8 mouse cellular contexts compared by ENCODE assay signal in genomic region chr11:103101866-103102501, GRCm38 (mm10). TPM values are rescaled to one million over a fixed set of nuclear protein-coding genes. Genes with fewer than 3 reads are reported as not detected.
DNase-seq lines count a peak whose midpoint lies in the region; ATAC-seq and TF ChIP-seq lines count a peak whose summit lies in the region.

No protein-coding gene starts in this region.

- peak; percentile 91 for DNase-seq in MEL (ENCODE audit: low read depth, low spot score)
- peak; percentile 93 for DNase-seq in brain, adult 2 months (ENCODE audit: low read depth, low spot score)
- DNase-seq in kidney, postnatal 10 days: peak; percentile 82
- DNase-seq in urinary bladder, postnatal 36 days (ENCODE audit: low spot score in 2 of 2): peak; percentile 73 to 77

- peak overlapping the region; percentile 63 for H3K9ac ChIP-seq in MEL (ENCODE audit: control insufficient read depth, low read depth, low read length, poor library complexity, severe bottlenecking)
- peak overlapping the region; percentile 82 for H3K9ac ChIP-seq in heart, embryonic 13.5 days
- peak overlapping the region; percentile 54 for H3K9ac ChIP-seq in liver, embryonic 15.5 days
- peak overlapping the region; percentile 69 for H3K9ac ChIP-seq in neural tube, embryonic 13.5 days

- whole genome bisulfite sequencing in heart, embryonic 13.5 days: 2% methylated on average over 30 of the region's 30 CpGs
- 3% methylated on average over 30 of the region's 30 CpGs for WGBS in liver, embryonic 15.5 days (ENCODE audit: insufficient replicate concordance)
- 3% methylated on average over 30 of the region's 30 CpGs for WGBS in neural tube, embryonic 13.5 days

- H3K27ac ChIP-seq in MEL (ENCODE audit: control insufficient read depth, low read depth, low read length): peak overlapping the region; percentile 39
- H3K27ac ChIP-seq in heart, embryonic 13.5 days (replicated peaks): peak overlapping the region; percentile 41
- H3K27ac ChIP-seq in liver, embryonic 15.5 days (replicated peaks): peak overlapping the region; percentile 72
- H3K27ac ChIP-seq in neural tube, embryonic 13.5 days (replicated peaks): no peak overlapping the region

- TF ChIP-seq RAD21 in MEL (IDR thresholded peaks at IDR 0.05; ENCODE audit: low read depth, low read length): no peak

- H3K27me3 ChIP-seq in MEL (ENCODE audit: control insufficient read depth in 1 of 2, insufficient read depth in 2 of 2, low read length in 2 of 2): no peaks in the 10 kb centered on the region
- peaks cover 53% of the 10 kb centered on the region for H3K27me3 ChIP-seq in erythroblast, embryonic 14.5 days (ENCODE audit: control insufficient read depth)
- peaks cover 28% of the 10 kb centered on the region for H3K27me3 ChIP-seq in heart, embryonic 13.5 days (replicated peaks)
- peaks cover 53% of the 10 kb centered on the region for H3K27me3 ChIP-seq in liver, embryonic 15.5 days
- H3K27me3 ChIP-seq in neural tube, embryonic 13.5 days: peaks cover 63% of the 10 kb centered on the region

- peak overlapping the region; percentile 55 to 80 for H3K4me3 ChIP-seq in MEL (ENCODE audit: control insufficient read depth in 1 of 2, insufficient read depth in 1 of 2, low read depth in 2 of 2, low read length in 2 of 2)
- H3K4me3 ChIP-seq in erythroblast, embryonic 14.5 days (replicated peaks): peak overlapping the region; percentile 74
- peak overlapping the region; percentile 65 for H3K4me3 ChIP-seq in heart, embryonic 13.5 days
- peak overlapping the region; percentile 70 for H3K4me3 ChIP-seq in liver, embryonic 15.5 days (replicated peaks)
- H3K4me3 ChIP-seq in neural tube, embryonic 13.5 days: peak overlapping the region; percentile 42

- H3K9me3 ChIP-seq in MEL (replicated peaks; ENCODE audit: insufficient read depth, low read length): no peaks in the 10 kb centered on the region
- H3K9me3 ChIP-seq in erythroblast, embryonic 14.5 days (ENCODE audit: control insufficient read depth, low read length): peaks cover 5% of the 10 kb centered on the region; the same call in 1 of the 2 replicates
- H3K9me3 ChIP-seq in heart, embryonic 13.5 days: no peaks in the 10 kb centered on the region
- H3K9me3 ChIP-seq in liver, embryonic 15.5 days (replicated peaks): no peaks in the 10 kb centered on the region
- H3K9me3 ChIP-seq in neural tube, embryonic 13.5 days: no peaks in the 10 kb centered on the region

- peaks cover 9 to 20% of the 10 kb centered on the region in 2 experiments for H3K4me1 ChIP-seq in MEL (ENCODE audit: control insufficient read depth in 1 of 2, insufficient read depth in 2 of 2, low read length in 2 of 2)
- peaks cover 59% of the 10 kb centered on the region for H3K4me1 ChIP-seq in erythroblast, embryonic 14.5 days (ENCODE audit: control insufficient read depth)
- H3K4me1 ChIP-seq in heart, embryonic 13.5 days: peaks cover 70% of the 10 kb centered on the region
- peaks cover 57% of the 10 kb centered on the region for H3K4me1 ChIP-seq in liver, embryonic 15.5 days (replicated peaks)
- peaks cover 35% of the 10 kb centered on the region for H3K4me1 ChIP-seq in neural tube, embryonic 13.5 days (replicated peaks)

- peak in 1 of 3 experiments; percentile 2; a peak in 1 of 6 replicates for TF ChIP-seq CTCF in MEL (IDR thresholded peaks at IDR 0.05 in 2 of 3, conservative IDR thresholded peaks at IDR 0.05 in 1 of 3; ENCODE audit: control insufficient read depth in 1 of 3, insufficient read depth in 1 of 3, low read depth in 2 of 3, low read length in 3 of 3, poor library complexity in 1 of 3, severe bottlenecking in 1 of 3)

- TF ChIP-seq EP300 in MEL (IDR thresholded peaks at IDR 0.05; ENCODE audit: low read depth in 1 of 2, low read length in 2 of 2): no peak; a peak in 1 of 4 replicates

- H3K79me2 ChIP-seq in MEL (ENCODE audit: control insufficient read depth, insufficient read depth, low read length, poor library complexity): no peaks in the 10 kb centered on the region; the same call in 1 of the 2 replicates

- no peak for ATAC-seq in heart, embryonic 13.5 days (ENCODE audit: extremely low read depth, insufficient number of reproducible peaks, low FRiP score, low TSS enrichment)
- ATAC-seq in liver, embryonic 15.5 days (ENCODE audit: insufficient read depth): no peak
- peak; percentile 57 for ATAC-seq in neural tube, embryonic 13.5 days (ENCODE audit: low read depth)

- H3K36me3 ChIP-seq in MEL (ENCODE audit: control insufficient read depth in 1 of 2, insufficient read depth in 2 of 2, low read length in 2 of 2): peaks cover 0 to 9% of the 10 kb centered on the region in 2 experiments; a peak in 2 of 4 replicates
- peaks cover 35% of the 10 kb centered on the region for H3K36me3 ChIP-seq in erythroblast, embryonic 14.5 days (ENCODE audit: control insufficient read depth)
- H3K36me3 ChIP-seq in heart, embryonic 13.5 days: peaks cover 3% of the 10 kb centered on the region; the same call in 1 of the 2 replicates
- H3K36me3 ChIP-seq in liver, embryonic 15.5 days (replicated peaks): peaks cover 22% of the 10 kb centered on the region
- no peaks in the 10 kb centered on the region for H3K36me3 ChIP-seq in neural tube, embryonic 13.5 days

- TF ChIP-seq POLR2A in MEL (IDR thresholded peaks at IDR 0.05; ENCODE audit: control insufficient read depth in 1 of 2, insufficient read depth in 1 of 2, low read depth in 1 of 2, low read length in 2 of 2, poor library complexity in 1 of 2): peak in 1 of 2 experiments; percentile 10; a peak in 1 of 4 replicates

- peak overlapping the region; percentile 93 for H3K4me2 ChIP-seq in heart, embryonic 13.5 days
- peak overlapping the region; percentile 84 for H3K4me2 ChIP-seq in liver, embryonic 15.5 days
- H3K4me2 ChIP-seq in neural tube, embryonic 13.5 days: peak overlapping the region; percentile 79

TF ChIP-seq in MEL, 35 proteins besides CTCF, POLR2A, EP300 and RAD21 (continues in another document):
- TF ChIP-seq ZNF384 (IDR thresholded peaks at IDR 0.05; ENCODE audit: low read depth, low read length): 0 out of 2 replicates have a peak, but pooled peaks have one; percentile 8
- peak; percentile 19; the same call in 1 of the 2 replicates for TF ChIP-seq JUND (IDR thresholded peaks at IDR 0.05; ENCODE audit: low read depth, low read length)
- no peak for TF ChIP-seq TAL1 (IDR thresholded peaks at IDR 0.05; ENCODE audit: low read length)
- TF ChIP-seq NELFE (IDR thresholded peaks at IDR 0.05; ENCODE audit: low read depth, low read length): peak; percentile 18
- TF ChIP-seq HCFC1 (IDR thresholded peaks at IDR 0.05; ENCODE audit: low read depth, low read length): peak; percentile 77
- peak; percentile 75 for TF ChIP-seq MYC (IDR thresholded peaks at IDR 0.05; ENCODE audit: low read depth, low read length)
- TF ChIP-seq BHLHE40 (IDR thresholded peaks at IDR 0.05; ENCODE audit: borderline replicate concordance, low read depth, low read length): peak; percentile 36; the same call in 1 of the 2 replicates
- TF ChIP-seq GATA1 (IDR thresholded peaks at IDR 0.05; ENCODE audit: low read depth, low read length): peak; percentile 36; the same call in 1 of the 2 replicates
- 0 out of 2 replicates have a peak, but pooled peaks have one; percentile 36 for TF ChIP-seq GABPA (IDR thresholded peaks at IDR 0.05; ENCODE audit: low read depth, low read length)
- peak; percentile 41; the same call in 1 of the 2 replicates for TF ChIP-seq NRF1 (IDR thresholded peaks at IDR 0.05; ENCODE audit: insufficient read depth, low read depth, low read length, poor library complexity, severe bottlenecking)
- TF ChIP-seq RCOR1 (IDR thresholded peaks at IDR 0.05; ENCODE audit: low read depth, low read length): no peak
- TF ChIP-seq SIN3A (IDR thresholded peaks at IDR 0.05; ENCODE audit: low read length): no peak; the same call in none of the 2 replicates

RNA-seq across cellular contexts. Expression of gene Acbd4, which starts 0.5 kb away (rescaled TPM):
- total RNA-seq in MEL (2012; rRNA removed): 15.2 and 16.6 TPM in 2 replicates
- 10 to 100 TPM in 1 of 2 experiments, not detected in 1; 18.3 TPM for polyA plus RNA-seq in MEL (2012; ENCODE audit: insufficient read depth in 1 of 2, insufficient read length in 2 of 2, low read depth in 1 of 2, low replicate concordance in 2 of 2, missing spikeins in 1 of 2)
- polyA plus RNA-seq in erythroblast, embryonic 14.5 days (2012): 67.7 and 78.7 TPM in 2 replicates
- 12.0 and 14.3 TPM in 2 replicates for polyA plus RNA-seq in heart, embryonic 13.5 days (2015; fragmentation: Nextera tagmentation; extraction: Ambion mirVana)
- 60.6 and 60.9 TPM in 2 replicates for polyA plus RNA-seq in liver, embryonic 15.5 days (2015; fragmentation: Nextera tagmentation; extraction: Ambion mirVana)
- 8.5 and 9.9 TPM in 2 replicates for polyA plus RNA-seq in neural tube, embryonic 13.5 days (2015; fragmentation: Nextera tagmentation; extraction: Ambion mirVana)

RNA-seq across cellular contexts. Expression of gene Plcd3, which starts 0.5 kb away (rescaled TPM):
- total RNA-seq in MEL (2012; rRNA removed): 1.7 and 2.0 TPM in 2 replicates
- polyA plus RNA-seq in MEL (2012; ENCODE audit: insufficient read depth in 1 of 2, insufficient read length in 2 of 2, low read depth in 1 of 2, low replicate concordance in 2 of 2, missing spikeins in 1 of 2): 1 to 10 TPM in 1 of 2 experiments, not detected in 1; 2.6 TPM
- polyA plus RNA-seq in erythroblast, embryonic 14.5 days (2012): 0.06 and 0.17 TPM in 2 replicates
- polyA plus RNA-seq in heart, embryonic 13.5 days (2015; fragmentation: Nextera tagmentation; extraction: Ambion mirVana): 7.8 and 8.7 TPM in 2 replicates
- 0.31 and 0.45 TPM in 2 replicates for polyA plus RNA-seq in liver, embryonic 15.5 days (2015; fragmentation: Nextera tagmentation; extraction: Ambion mirVana)
- polyA plus RNA-seq in neural tube, embryonic 13.5 days (2015; fragmentation: Nextera tagmentation; extraction: Ambion mirVana): 0.98 and 1.6 TPM in 2 replicates

RNA-seq across cellular contexts. Expression of gene Hexim1, which starts 14.0 kb away (rescaled TPM):
- 17.3 and 18.4 TPM in 2 replicates for total RNA-seq in MEL (2012; rRNA removed)
- polyA plus RNA-seq in MEL (2012; ENCODE audit: insufficient read depth in 1 of 2, insufficient read length in 2 of 2, low read depth in 1 of 2, low replicate concordance in 2 of 2, missing spikeins in 1 of 2): 10 to 100 TPM in 1 of 2 experiments, not detected in 1; 25.4 TPM
- 7.6 and 7.7 TPM in 2 replicates for polyA plus RNA-seq in erythroblast, embryonic 14.5 days (2012)
- polyA plus RNA-seq in heart, embryonic 13.5 days (2015; fragmentation: Nextera tagmentation; extraction: Ambion mirVana): 2.8 and 3.0 TPM in 2 replicates
- polyA plus RNA-seq in liver, embryonic 15.5 days (2015; fragmentation: Nextera tagmentation; extraction: Ambion mirVana): 1.8 and 1.9 TPM in 2 replicates
- 3.6 and 3.9 TPM in 2 replicates for polyA plus RNA-seq in neural tube, embryonic 13.5 days (2015; fragmentation: Nextera tagmentation; extraction: Ambion mirVana)

RNA-seq across cellular contexts. Expression of gene Hexim2, which starts 30.2 kb away (rescaled TPM):
- 12.3 and 17.2 TPM in 2 replicates for total RNA-seq in MEL (2012; rRNA removed)
- polyA plus RNA-seq in MEL (2012; ENCODE audit: insufficient read depth in 1 of 2, insufficient read length in 2 of 2, low read depth in 1 of 2, low replicate concordance in 2 of 2, missing spikeins in 1 of 2): 10 to 100 TPM in 1 of 2 experiments, not detected in 1; 12.5 TPM
- 2.5 and 3.4 TPM in 2 replicates for polyA plus RNA-seq in erythroblast, embryonic 14.5 days (2012)
- polyA plus RNA-seq in heart, embryonic 13.5 days (2015; fragmentation: Nextera tagmentation; extraction: Ambion mirVana): 5.7 and 6.2 TPM in 2 replicates
- 4.2 and 4.7 TPM in 2 replicates for polyA plus RNA-seq in liver, embryonic 15.5 days (2015; fragmentation: Nextera tagmentation; extraction: Ambion mirVana)
- 17.3 and 17.6 TPM in 2 replicates for polyA plus RNA-seq in neural tube, embryonic 13.5 days (2015; fragmentation: Nextera tagmentation; extraction: Ambion mirVana)
